Mouse (Mus musculus): ENCODE data around the gene Taf10.

Taf10 gene

GRCm38 (mm10) chr7:105743926-105744590 lies at the start of gene Taf10:
TSS of gene Taf10 (minus strand) at chr7:105744361.
- ATAC-seq (ENCODE audit: insufficient number of reproducible peaks, low FRiP score, low TSS enrichment): peak; percentile 97

DNA sequence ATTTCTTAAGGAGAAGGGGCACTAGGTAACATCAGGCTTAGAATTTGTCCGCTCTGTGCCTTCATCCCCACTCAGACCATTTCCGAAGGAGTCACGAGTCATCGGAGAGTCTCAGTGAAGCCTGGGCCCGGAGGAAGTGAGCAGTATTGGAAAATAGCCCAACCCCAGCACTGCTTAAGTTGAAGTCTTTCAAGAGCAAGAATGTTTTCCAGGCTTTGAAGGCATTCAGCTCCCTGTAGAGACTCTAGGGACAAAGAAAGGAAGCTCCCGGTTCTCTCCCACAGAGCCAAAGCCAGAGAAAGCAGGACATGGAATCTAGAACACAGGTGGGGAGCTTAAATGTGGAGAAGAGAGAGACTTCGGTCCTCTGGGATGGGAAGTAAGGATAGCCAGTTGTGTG lies 49.5 kb upstream of the Taf10 start:
- ATAC-seq (ENCODE audit: insufficient number of reproducible peaks, low FRiP score, low TSS enrichment): no peak

- no peak for ATAC-seq (ENCODE audit: insufficient number of reproducible peaks, low FRiP score, low TSS enrichment)
Observed at GRCm38 (mm10) chr7:105791147-105791546, 47.0 kb upstream of the Taf10 start.

DNA sequence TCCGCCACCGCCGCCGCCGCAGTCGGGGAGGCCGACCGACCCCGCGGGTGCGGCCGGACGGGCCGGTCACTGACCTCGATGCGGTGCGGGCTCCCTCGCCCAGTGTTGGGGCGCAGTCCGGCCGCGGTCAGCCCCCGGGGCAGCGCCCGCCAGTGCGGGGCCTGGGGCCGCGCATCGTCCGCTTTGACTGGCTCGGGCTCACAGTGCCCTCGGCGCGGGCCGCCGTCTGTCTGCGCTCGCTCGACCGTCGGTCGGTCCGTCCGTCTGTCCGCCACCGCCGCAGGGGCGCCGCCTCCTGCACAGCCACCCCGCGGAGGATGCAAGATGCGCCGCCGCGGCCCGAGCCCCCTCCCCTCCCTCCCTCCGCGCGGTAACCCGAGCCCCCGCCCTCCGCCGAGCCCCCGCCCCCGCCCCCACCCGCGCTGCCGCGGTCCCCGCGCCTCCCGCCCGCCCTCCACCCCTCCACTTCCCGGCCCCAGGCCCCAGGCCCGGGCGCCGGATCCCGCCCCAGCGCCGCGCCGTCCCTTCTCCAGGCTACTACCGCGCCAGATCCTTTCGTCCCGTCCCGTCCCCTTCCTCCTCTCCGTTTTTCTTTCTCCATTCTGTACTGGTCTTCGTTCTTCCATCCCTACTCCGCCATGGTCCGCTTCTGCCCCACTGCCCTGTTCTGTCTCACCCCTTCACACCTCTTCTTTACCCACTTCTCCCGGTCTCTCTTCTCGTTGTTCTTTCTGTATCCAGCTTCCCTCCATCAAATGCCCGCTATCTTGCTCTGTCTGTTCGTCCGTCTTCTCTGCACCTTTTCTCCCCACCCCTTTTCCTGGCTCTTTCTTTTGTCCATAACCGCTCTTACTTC lies 43.4 kb upstream of the Taf10 start, which contains the start of gene Dchs1:
Dchs1 (minus strand) TSS at position 370 of the 856 bp plus-strand sequence.
- ATAC-seq (ENCODE audit: insufficient number of reproducible peaks, low FRiP score, low TSS enrichment): no peak

- ATAC-seq (ENCODE audit: insufficient number of reproducible peaks, low FRiP score, low TSS enrichment): no peak
Observed at GRCm38 (mm10) chr7:105786506-105787284, 42.5 kb upstream of the Taf10 start.

- no peak for ATAC-seq (ENCODE audit: insufficient number of reproducible peaks, low FRiP score, low TSS enrichment)
Observed at GRCm38 (mm10) chr7:105784556-105784955, 40.4 kb upstream of the Taf10 start.

DNA sequence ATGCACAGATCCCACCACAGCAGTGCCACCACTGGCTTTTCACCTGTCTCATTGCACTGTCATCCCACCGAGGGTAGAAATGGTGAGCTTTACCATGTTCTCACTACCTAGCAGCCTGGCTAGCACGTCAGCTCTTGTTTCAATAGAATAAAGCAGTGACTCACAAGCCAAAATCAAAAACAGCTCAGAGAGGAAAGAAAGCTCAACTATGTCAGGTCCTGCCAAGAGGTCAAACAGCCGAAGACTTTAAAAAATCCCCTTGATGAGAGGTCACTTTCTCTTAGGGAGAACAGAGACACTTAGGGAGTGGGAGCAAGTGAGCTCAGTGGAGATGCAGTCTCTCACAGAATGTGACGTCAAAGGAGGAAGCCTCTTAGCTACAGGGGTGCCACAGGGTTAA lies 39.7 kb upstream of the Taf10 start:
- ATAC-seq (ENCODE audit: insufficient number of reproducible peaks, low FRiP score, low TSS enrichment): no peak

- no peak for ATAC-seq (ENCODE audit: insufficient number of reproducible peaks, low FRiP score, low TSS enrichment)
Observed at GRCm38 (mm10) chr7:105778553-105779265, 34.5 kb upstream of the Taf10 start.

GRCm38 (mm10) chr7:105777797-105778552 lies 33.8 kb upstream of the Taf10 start:
- no peak for ATAC-seq (ENCODE audit: insufficient number of reproducible peaks, low FRiP score, low TSS enrichment)

DNA sequence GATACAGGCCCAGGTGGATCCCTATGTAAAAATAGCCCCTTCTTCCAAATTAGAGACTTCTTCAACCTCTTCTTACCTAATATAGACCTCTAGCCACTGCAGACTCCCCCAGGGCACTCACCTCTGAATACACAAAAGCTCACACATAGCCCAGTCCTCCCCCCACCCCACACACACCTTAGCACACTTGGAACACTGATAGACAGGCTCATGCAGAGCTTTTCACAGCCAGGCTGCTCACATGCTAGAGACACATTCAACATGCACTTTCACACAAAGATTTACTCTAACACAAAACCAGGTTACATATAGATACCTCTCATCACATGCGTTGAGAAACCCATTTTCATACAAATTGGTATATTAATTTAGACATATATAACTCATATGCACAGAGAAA lies 33.2 kb upstream of the Taf10 start:
- no peak for ATAC-seq (ENCODE audit: insufficient number of reproducible peaks, low FRiP score, low TSS enrichment)

- ATAC-seq (ENCODE audit: insufficient number of reproducible peaks, low FRiP score, low TSS enrichment): no peak
Observed at GRCm38 (mm10) chr7:105776026-105776425, 31.9 kb upstream of the Taf10 start.

DNA sequence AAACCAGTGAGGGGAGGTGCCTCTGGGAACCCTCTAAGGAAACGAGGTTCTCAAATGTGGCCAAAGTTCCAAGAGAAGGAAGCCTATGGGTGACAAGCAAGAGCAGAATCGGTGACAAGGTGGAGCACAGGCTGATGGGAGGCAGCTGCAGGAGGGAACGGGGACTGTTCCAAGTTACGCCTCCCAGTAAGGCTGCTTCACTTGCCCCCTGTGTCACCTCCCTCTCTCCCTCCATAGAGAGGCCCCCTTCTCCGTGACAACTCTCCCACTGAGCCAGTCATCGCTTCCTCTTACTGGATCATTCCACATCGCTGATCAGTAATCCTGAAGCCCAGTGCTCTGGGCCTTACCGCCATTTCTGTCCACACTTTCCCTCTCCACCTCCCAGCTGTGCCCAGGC lies 30.5 kb upstream of the Taf10 start:
- ATAC-seq (ENCODE audit: insufficient number of reproducible peaks, low FRiP score, low TSS enrichment): no peak

DNA sequence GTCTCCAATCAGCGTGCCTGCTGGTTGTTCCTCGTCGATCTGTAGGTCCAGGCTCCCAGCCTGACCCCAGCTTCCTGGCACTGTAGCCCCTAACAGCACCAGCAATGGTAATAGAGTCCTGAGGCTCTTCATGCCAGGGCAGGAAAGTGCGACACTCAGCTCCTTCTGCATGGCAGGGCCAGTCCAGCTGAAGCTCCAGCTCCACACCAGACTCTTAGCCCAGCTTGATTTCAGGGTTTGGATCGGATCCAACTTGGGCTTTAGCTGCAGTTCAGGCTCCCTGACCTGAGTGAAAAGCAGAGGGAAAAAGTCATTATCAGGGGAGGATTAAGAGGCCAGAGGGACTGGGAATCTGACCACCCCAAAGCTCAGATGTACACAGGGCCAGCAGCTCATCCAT lies 28.9 kb upstream of the Taf10 start:
- no peak for ATAC-seq (ENCODE audit: insufficient number of reproducible peaks, low FRiP score, low TSS enrichment)

- ATAC-seq (ENCODE audit: insufficient number of reproducible peaks, low FRiP score, low TSS enrichment): no peak
Observed at GRCm38 (mm10) chr7:105772331-105772730, 28.2 kb upstream of the Taf10 start.

- no peak for ATAC-seq (ENCODE audit: insufficient number of reproducible peaks, low FRiP score, low TSS enrichment)
Observed at GRCm38 (mm10) chr7:105769959-105770358, 25.8 kb upstream of the Taf10 start.

- no peak for ATAC-seq (ENCODE audit: insufficient number of reproducible peaks, low FRiP score, low TSS enrichment)
Observed at GRCm38 (mm10) chr7:105767729-105768165, 23.6 kb upstream of the Taf10 start.

GRCm38 (mm10) chr7:105764331-105764730 lies 20.2 kb upstream of the Taf10 start:
- no peak for ATAC-seq (ENCODE audit: insufficient number of reproducible peaks, low FRiP score, low TSS enrichment)

- ATAC-seq (ENCODE audit: insufficient number of reproducible peaks, low FRiP score, low TSS enrichment): no peak
Observed at GRCm38 (mm10) chr7:105762517-105763270, 18.5 kb upstream of the Taf10 start.
